Mouse (Mus musculus): ENCODE measurements around the gene Fam214a. TPM values are rescaled to one million over a fixed set of nuclear protein-coding genes. Genes with fewer than 3 reads are reported as not detected.

Gene Fam214a
- total RNA-seq, 1 experiment from 2014 or later = 101 TPM

DNA sequence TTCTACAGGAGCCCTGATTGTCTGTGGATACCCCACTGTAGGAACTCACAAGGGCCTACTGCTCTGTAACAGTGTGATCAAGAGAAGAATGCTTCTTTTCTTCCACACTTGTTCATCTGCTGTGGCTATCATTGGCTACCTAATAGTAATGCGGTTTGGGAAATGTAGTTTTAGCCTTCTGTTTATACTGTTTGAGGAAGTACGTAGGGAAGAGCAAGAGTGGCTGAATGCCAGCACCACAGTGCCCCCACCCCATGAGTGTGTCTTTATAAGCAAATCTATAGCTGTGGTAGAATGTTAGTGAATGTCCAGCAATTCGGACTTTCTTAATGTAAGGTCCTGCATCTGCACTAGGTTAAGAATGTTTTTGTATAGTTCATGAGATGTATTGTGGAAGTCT lies 96.4 kb downstream of the Fam214a start:
- no peak for ATAC-seq (ENCODE audit: extremely low read depth, insufficient number of reproducible peaks, low FRiP score, poor library complexity, severe bottlenecking)

DNA sequence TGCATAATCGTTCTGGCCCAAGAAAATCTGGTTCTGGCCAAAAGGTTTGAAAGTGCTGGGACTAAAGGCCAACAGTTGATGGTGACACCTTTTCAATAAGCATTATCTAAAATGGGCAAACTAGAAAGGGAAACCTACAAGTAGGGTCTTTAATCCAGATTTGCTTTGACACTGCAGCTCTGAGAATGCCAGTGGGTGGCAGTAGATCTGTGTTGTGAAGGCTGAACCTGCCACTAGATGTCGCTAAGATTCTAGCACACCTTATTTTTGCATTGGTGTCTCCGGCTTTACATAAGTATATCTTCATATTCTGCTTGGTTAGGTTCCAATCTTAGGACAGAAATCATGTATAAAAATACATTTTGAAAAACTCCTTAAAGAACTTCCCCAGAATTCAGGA lies 97.3 kb downstream of the Fam214a start:
- ATAC-seq (ENCODE audit: extremely low read depth, insufficient number of reproducible peaks, low FRiP score, poor library complexity, severe bottlenecking) = peak; percentile 93

DNA sequence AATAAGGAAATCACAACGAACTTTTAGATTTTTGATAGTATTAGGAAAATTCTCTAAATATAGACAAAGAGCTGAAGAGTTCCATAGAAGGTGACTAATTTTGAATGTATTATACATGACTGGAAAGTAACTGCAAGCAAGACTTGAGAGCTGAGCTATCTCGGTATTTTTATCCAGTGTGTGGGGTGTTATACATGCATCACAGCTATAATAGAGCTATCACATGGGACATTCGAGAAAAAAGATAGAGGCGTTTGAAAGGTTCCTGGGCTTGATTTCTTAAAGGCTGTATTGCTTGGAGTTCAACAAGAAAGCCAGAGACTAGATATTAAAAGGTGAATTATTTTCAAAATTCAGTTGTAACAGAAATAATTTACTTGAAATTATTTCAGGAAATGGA lies 99.2 kb downstream of the Fam214a start:
- ATAC-seq (ENCODE audit: extremely low read depth, insufficient number of reproducible peaks, low FRiP score, poor library complexity, severe bottlenecking) = no peak

DNA sequence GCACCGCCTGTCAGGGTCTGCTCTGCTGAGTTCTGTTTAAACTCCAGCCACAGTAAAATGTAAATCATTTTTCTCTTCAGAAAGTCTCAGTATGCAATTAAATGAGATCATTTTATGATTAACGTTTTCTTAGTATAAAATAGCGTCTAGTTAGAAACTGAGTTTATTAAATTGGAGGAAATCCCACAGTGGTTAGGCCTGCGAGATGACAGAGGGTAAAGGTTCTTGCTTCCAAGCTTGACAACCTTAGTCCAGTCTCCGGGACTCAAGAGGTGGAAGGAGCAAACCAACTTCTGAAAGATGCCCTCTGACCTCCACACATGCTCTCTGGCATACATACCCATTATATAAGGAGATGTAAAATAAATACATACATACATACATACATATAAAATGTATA lies 102.4 kb downstream of the Fam214a start:
- no peak for ATAC-seq (ENCODE audit: extremely low read depth, insufficient number of reproducible peaks, low FRiP score, poor library complexity, severe bottlenecking)

DNA sequence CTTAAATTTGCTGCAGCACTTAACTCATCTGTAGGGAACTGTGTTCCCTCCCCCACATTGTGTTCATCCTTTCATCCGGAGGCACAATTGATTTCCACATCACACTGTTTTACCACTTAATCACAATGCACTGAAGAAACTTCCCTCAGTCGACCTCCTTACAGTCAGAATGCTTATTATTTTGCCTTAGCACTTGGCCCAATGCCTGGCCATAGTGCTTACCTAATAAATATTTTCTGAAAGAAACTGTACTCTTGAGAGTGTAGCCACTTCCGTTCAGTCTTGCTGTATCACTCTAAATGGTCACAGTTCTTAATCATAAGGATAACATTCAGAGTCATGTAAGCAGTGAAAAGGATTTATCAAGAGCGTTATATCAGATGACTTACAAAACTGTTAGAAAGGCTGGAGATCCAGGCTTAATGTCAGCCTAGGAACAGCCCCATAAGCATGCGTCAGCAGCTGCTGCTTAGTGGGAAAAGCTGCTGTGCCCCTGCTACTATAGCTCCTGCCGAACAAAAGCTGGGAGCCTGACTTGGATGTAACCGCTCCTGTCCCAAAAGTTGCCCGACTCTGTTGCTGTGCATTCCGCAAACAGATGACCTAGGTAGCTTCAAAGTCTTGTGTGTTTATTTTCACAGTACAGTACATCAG lies 112.1 kb downstream of the Fam214a start:
- ATAC-seq (ENCODE audit: extremely low read depth, insufficient number of reproducible peaks, low FRiP score, poor library complexity, severe bottlenecking) = no peak

DNA sequence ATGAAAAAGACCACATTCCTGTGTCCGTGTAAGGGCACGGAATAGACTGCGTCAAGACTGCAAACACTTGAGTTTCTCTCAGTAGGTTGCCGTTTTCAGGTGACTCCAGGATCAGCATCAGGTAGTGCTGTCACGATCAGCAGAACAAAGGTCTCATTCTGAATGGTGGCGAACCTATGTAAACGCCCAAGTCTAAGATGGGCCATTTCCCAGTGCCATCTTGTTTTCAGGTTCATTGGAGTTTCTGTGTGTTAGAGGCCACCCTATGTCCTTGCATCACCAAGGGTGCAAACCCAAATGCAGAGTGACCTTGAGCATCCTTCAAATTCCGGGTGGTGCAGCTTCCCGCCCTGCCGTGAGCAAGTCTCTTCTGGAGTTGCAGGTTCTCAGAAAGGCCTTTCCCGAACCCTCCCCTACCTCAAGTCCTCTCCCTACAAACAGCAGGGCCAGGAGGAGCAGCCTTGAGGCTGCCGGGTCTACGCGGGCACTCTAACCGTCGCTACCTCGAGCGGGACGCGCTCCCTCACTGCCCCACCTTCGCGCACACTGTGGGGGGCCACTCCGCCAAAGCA lies 117.9 kb downstream of the Fam214a start, which contains the start of gene Myo5a:
Myo5a (plus strand) TSS at position 559 of the 572 bp plus-strand sequence.
- ATAC-seq (ENCODE audit: extremely low read depth, insufficient number of reproducible peaks, low FRiP score, poor library complexity, severe bottlenecking) = no peak

DNA sequence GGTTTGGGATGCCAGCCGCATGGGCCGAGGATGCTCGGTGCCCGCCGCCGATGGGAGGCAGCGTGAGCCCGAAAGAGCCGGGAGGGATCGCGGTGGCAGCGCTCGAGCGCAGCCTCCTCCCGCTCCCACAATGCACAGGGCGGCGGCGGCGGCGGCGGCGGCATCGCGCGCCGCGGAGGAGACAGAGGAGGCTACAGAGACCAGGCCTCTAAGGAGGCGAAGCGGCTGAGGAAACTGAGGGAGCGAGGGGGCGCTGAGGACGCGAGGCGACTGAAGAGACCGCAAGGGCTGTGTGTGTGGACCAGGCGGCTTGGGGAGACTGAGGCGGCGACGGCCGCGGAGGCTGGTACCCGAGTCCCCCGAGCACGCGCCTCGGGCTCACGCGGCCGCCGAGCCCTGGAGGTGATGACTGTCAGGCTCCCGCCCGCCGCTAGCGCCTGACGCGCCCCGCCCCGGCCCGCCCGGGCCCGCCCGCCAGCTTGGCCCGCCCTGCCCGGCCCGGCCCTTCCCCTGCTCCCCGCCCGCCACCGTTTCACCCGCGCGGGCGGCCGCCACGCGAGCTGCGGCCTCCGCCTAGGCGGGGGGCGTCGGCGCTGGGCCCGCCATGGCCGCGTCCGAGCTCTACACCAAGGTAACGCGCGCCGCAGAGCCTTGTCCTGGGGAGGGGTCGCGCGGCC lies 118.5 kb downstream of the Fam214a start:
- peak; percentile 65 for ATAC-seq (ENCODE audit: extremely low read depth, insufficient number of reproducible peaks, low FRiP score, poor library complexity, severe bottlenecking)

DNA sequence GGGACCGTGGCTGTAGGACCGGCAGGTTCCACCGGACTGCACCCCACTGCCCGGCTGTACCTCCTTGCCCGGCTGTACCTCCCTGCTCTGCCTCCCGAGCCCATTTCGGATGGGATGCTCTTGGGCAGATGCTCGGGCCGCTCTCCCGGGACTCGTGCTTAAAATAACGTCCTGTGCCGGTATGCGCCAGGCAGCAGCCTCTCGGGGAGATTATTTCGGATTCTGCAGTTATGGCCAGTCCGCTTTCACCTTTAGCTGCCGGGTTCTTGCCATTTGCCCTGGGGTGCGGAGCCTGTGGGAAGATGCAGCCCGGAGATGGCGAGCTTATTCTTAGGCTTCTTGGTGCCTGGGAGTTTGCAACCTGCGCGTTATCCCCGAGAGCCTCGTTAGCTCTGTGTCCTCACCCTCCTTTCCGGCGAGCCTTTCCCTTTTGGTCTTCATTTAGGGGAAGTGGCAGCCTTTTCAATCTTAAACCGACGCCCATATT lies 119.1 kb downstream of the Fam214a start:
- peak; percentile 52; the same call in 1 of the 2 replicates for ATAC-seq (ENCODE audit: extremely low read depth, insufficient number of reproducible peaks, low FRiP score, poor library complexity, severe bottlenecking)

DNA sequence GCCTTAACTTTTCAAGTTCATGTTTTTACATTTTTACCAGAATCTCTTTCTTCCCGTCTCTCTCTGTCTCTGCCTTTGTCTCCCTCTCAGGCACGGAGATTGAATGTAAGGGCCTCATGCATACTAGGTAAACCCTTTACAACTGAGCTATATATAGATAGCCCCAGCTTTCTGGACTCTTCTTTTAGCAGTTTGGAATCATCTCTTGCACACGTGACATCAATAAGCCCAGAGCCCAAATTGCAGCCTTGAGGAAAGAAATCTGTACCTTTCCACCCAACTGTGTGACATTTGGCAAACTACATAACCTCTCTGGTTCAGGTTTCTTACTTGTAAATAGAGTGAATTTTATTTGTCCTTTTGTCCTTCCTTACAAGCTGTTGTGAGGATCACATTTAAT lies 119.7 kb downstream of the Fam214a start:
- no peak for ATAC-seq (ENCODE audit: extremely low read depth, insufficient number of reproducible peaks, low FRiP score, poor library complexity, severe bottlenecking)

DNA sequence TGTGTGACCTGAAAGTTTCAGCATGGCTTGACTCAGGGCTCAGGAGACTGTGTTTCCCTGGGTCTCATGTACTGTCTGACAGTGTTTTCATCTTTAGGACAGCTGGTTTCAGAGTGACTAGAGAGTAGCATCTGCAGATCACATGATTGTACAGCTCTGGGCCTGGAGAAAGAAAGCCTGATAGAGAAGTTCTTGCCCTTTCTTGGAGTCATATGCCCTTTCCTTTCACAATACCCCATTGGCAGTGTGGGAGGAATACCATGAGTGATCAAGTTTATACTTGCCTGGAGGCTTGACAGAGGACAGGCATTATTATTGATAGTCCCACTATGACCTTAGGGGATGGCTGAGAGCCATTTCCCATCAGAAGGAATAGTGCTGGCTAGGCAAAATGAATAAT lies 124.5 kb downstream of the Fam214a start:
- no peak for ATAC-seq (ENCODE audit: extremely low read depth, insufficient number of reproducible peaks, low FRiP score, poor library complexity, severe bottlenecking)

Other genes starting within 250 kb of the Fam214a start
- gene Onecut1, start 91.0 kb upstream of the Fam214a start, total RNA-seq (2017) = 0.12 TPM in 1 of 2 replicates, not detected in the other
- 110 and 123 TPM in 2 replicates for gene Arpp19, start 84.7 kb downstream of the Fam214a start, total RNA-seq (2017)
- 177 and 183 TPM in 2 replicates for gene Myo5a, start 118.1 kb downstream of the Fam214a start, total RNA-seq (2017)

Data from neutrophil, adult 5-6 weeks (primary cell).